Mouse (Mus musculus) G1E (cell line): Measurements from ENCODE around the gene March8. TPM values are rescaled to one million over a fixed set of nuclear protein-coding genes. Genes with fewer than 3 reads are reported as not detected.
A peak's percentile ranks its signal among the peaks of the same experiment; 100 is the strongest.
"Not testable (repeated sequence)": the region's sequence is repeated elsewhere in the genome, so short reads cannot be mapped to it uniquely, and the experiment has no call there.

Experiments
- ATAC-seq: 2 replicates; pipeline ENCODE4 v1.8.0; 2016; ENCODE audit warnings: mild to moderate bottlenecking; ENCODE audit not compliant: insufficient number of reproducible peaks, poor library complexity, low FRiP score, severe bottlenecking; ENCODE audit errors: extremely low read depth
- DNase-seq: peaks from one replicate; pipeline ENCODE4 v3.0.0; 2012; ENCODE audit warnings: low spot score
- H3K27me3 ChIP-seq: 2 replicates; pipeline ENCODE4 v1.6.1; 2012; ENCODE audit warnings: mild to moderate bottlenecking, low read length, inconsistent platforms; ENCODE audit not compliant: insufficient read depth
- H3K36me3 ChIP-seq: replicated peaks from 2 replicates; pipeline ENCODE3; 2012; ENCODE audit warnings: mild to moderate bottlenecking, inconsistent platforms
- H3K4me1 ChIP-seq: 2 replicates; pipeline ENCODE4 v1.6.1; 2012; ENCODE audit warnings: low read depth, low read length, inconsistent platforms, mixed read lengths; ENCODE audit not compliant: insufficient read depth
- H3K4me3 ChIP-seq: 2 replicates; pipeline ENCODE4 v1.5.1; 2012; ENCODE audit warnings: low read depth, mild to moderate bottlenecking, inconsistent platforms, low read length, moderate library complexity, mixed read lengths
- H3K9me3 ChIP-seq: replicated peaks from 2 replicates; pipeline ENCODE4 v1.6.1; 2012; ENCODE audit warnings: inconsistent platforms
- CTCF ChIP-seq: IDR thresholded peaks from 2 replicates; pipeline ENCODE4 v1.5.1; 2012; ENCODE audit warnings: low read depth, low read length, inconsistent platforms, mixed read lengths
- GATA1 ChIP-seq: IDR thresholded peaks from 2 replicates; pipeline ENCODE4 v1.6.1; 2012; ENCODE audit warnings: borderline replicate concordance, low read length, inconsistent platforms, mixed read lengths
- GATA2 ChIP-seq: IDR thresholded peaks from 2 replicates; pipeline ENCODE4 v1.6.1; 2012; ENCODE audit warnings: low read depth, low read length, inconsistent platforms, borderline replicate concordance
- POLR2AphosphoS5 ChIP-seq: IDR thresholded peaks from 2 replicates; pipeline ENCODE4 v1.6.1; 2012; ENCODE audit warnings: low read depth, low read length, inconsistent platforms; ENCODE audit not compliant: insufficient replicate concordance
- TAL1 ChIP-seq: conservative IDR thresholded peaks from 2 replicates; pipeline ENCODE4 v1.6.1; 2012; ENCODE audit warnings: low read depth, low read length, inconsistent platforms, mixed read lengths
- polyA plus RNA-seq: library from polyadenylated mRNA; stranded (reverse); fragments of >175 nt; gene quantifications from 2 replicates; pipeline ENCODE4 v1.2.3, GENCODE M21; 2012
- total RNA-seq, 2 experiments: library from RNA; stranded (forward) in 1 of 2; stranded (reverse) in 1 of 2; fragments of 200-1000 nt in 1 of 2; fragments of >200 nt in 1 of 2; fragmentation: Nextera tagmentation in 1 of 2; gene quantifications; 2 replicates each; pipeline ENCODE4 v1.2.3; 2014 to 2017

The March8 gene
- total and polyA plus RNA-seq, 3 experiments, result 8.8 to 191 (median 53.9) TPM

DNA sequence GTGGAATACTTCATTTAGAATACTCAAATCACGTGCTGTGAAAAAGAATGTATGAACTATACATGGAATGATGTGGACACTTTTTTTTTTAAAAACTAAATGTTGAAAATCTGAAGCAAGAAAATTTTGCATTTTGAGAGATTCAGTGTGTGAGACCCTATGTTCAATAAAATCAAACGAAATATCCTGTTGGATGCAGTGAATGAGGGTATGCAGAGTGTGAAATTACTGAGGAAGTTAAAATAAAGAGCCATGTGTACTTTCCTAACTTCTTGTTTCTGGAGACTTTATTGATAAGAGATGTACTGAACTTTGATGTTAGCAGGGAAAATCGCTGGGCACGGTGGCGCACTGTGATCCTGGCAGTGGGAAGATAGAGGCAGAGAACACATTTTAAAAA lies 1.3 kb downstream of the March8 start:
- no peak overlapping the region for H3K4me3 ChIP-seq
- TF ChIP-seq TAL1 (no peak), GATA1 (no peak), POLR2AphosphoS5 (no peak), CTCF (no peak), GATA2 (no peak)
- no peak for ATAC-seq
- no peaks in the 10 kb centered on the region for H3K9me3 ChIP-seq
- DNase-seq, result no peak
- no peaks in the 10 kb centered on the region for H3K27me3 ChIP-seq
- H3K4me1 ChIP-seq, result peaks cover 22% of the 10 kb centered on the region
- H3K36me3 ChIP-seq, result peaks cover 11% of the 10 kb centered on the region

DNA sequence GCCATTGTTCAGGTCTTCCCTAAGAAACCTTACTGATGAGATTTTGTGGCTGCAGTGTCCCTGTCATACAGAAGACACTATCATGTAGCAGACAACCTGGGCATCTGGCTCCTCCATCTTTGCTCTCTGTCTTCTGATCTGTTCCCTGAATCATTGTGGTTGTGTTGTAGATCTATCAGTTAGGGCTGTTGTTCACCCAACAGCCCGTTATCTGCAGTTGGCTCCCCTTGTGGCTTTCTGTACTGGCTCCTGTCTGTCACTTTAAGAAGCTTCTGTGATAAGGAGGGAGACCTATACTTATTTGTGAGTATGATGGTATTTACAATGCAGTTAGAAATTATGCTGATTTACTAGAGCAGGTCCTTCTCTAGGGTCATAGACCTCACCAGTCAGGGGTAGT lies 2.7 kb downstream of the March8 start:
- no peak for DNase-seq
- no peaks in the 10 kb centered on the region for H3K27me3 ChIP-seq
- TF ChIP-seq GATA2 (no peak), GATA1 (no peak), POLR2AphosphoS5 (no peak), TAL1 (no peak), CTCF (no peak)
- peaks cover 11% of the 10 kb centered on the region for H3K36me3 ChIP-seq
- H3K4me3 ChIP-seq, result no peak overlapping the region
- H3K4me1 ChIP-seq, result peaks cover 22% of the 10 kb centered on the region
- peak; percentile 35 for ATAC-seq
- no peaks in the 10 kb centered on the region for H3K9me3 ChIP-seq

DNA sequence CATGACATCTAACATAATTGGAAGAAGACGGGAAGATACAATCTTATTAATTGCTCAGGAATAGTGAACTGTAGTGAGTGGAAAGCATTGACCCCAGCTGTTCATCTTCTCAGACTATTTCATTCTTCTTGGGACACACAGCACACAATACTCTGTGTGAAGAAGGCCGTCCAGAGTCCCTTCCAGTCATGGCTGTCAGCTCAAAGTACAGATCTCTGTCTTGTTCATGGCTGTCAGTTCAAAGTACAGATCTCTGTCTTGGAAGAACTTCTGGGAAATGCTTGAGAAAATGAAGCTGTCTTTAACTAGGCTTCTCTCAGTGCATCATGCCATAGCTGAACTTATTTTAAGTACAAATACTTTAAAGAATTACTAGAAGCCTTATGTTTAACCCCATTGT lies 10.1 kb downstream of the March8 start:
- ATAC-seq (no peak), DNase-seq (no peak)
- Histone ChIP-seq H3K4me3 (no peak overlapping the region), H3K4me1 (peaks cover 18% of the 10 kb centered on the region), H3K9me3 (no peaks in the 10 kb centered on the region), H3K36me3 (peaks cover 2% of the 10 kb centered on the region), H3K27me3 (no peaks in the 10 kb centered on the region)
- TF ChIP-seq GATA1 (no peak), TAL1 (no peak), CTCF (no peak), GATA2 (no peak), POLR2AphosphoS5 (no peak)

DNA sequence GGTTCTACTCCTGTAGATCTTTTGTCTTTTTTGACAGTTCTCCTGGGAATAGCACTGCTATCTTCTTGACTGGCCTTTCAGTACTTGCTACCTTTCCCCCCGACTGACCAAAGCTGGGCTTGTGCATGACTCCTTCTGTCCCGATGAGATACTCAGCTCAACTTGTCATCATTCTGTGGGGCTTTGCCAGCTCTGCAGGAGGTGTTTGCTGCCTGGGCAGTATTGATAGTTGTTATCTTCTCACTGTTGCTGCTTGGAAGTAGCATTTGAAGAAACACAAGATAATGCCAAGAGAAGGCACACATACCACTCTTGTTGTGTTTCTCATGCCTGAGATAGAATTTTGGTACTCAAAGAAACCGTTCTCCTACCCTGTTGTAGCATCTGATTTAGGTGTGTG lies 12.2 kb downstream of the March8 start:
- no peaks in the 10 kb centered on the region for H3K9me3 ChIP-seq
- TF ChIP-seq GATA1 (no peak), TAL1 (peak; percentile 29; the same call in 1 of the 2 replicates)
- peaks cover 2% of the 10 kb centered on the region for H3K36me3 ChIP-seq
- ATAC-seq (peak; percentile 83), DNase-seq (no peak)
- peaks cover 18% of the 10 kb centered on the region for H3K4me1 ChIP-seq
- H3K27me3 ChIP-seq, result no peaks in the 10 kb centered on the region
- no peak overlapping the region for H3K4me3 ChIP-seq

DNA sequence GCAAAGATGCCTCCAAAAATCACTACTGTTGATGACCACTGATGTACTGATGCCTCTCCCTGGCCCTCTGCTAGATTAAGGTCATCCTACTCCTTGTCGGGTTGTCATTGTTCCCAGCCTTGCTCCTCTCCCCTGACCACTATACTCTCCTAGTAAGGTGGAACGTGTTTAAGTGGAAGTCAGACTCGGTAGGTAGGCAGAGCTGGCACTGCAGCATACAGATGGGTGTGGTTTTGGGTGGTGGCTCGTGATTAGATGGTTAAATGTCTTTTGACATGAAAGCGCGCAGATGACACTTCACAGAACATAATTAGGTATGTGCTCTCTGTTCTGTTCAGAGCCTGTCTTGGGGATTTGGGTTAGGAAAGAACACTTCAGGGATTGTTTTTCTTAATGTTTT lies 12.8 kb downstream of the March8 start:
- H3K27me3 ChIP-seq, result no peaks in the 10 kb centered on the region
- peaks cover 2% of the 10 kb centered on the region for H3K36me3 ChIP-seq
- no peak overlapping the region for H3K4me3 ChIP-seq
- H3K9me3 ChIP-seq, result no peaks in the 10 kb centered on the region
- DNase-seq, result no peak
- peak; percentile 37; the same call in 1 of the 2 replicates for ATAC-seq
- H3K4me1 ChIP-seq, result peaks cover 18% of the 10 kb centered on the region
- TF ChIP-seq CTCF (no peak), GATA1 (no peak), GATA2 (no peak), TAL1 (no peak), POLR2AphosphoS5 (no peak)

DNA sequence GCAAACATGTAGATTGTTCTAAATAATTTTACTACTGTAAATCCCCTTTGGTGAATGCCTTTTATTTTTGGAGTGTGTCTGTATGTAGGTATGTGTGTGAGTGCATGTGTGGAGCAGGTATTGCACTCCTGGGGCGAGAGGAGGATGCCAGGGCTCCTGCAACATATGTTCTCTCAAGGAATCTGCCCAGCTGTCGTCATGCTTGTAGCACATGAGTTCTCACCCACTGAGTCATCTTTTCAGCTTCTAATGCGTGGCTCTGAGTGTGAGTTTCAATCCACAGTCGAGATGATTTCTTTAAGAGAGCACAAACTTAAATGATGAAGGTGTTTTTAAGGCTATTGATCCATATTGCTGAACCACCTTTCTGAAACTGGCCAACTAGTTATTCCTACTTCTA lies 13.7 kb downstream of the March8 start:
- TF ChIP-seq TAL1, result no peak
- no peak overlapping the region for H3K4me3 ChIP-seq
- H3K9me3 ChIP-seq, result no peaks in the 10 kb centered on the region
- H3K27me3 ChIP-seq, result no peaks in the 10 kb centered on the region
- no peak for DNase-seq
- H3K4me1 ChIP-seq, result peaks cover 18% of the 10 kb centered on the region
- no peaks in the 10 kb centered on the region for H3K36me3 ChIP-seq
- ATAC-seq, result no peak

DNA sequence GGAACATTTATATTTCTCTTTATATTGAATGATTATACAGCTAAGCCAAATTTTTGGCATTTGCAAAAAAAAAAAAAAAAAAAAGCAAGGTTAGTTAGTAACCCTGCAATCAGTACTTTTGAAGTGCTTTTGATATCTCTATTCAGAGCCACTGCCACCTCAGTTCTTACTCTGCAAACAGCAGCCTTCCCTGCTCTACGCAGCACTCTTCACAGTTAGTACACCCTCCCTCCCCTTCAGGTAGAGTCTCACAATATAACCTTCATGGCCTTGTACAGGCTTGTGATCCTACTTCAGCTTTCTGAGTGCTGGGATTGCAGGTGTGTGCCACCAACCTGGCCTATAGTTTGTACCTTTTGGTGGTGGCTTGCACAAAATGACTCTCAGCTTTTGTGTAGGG lies 15.6 kb downstream of the March8 start:
- H3K36me3 ChIP-seq, result peaks cover 2% of the 10 kb centered on the region
- TF ChIP-seq CTCF, result no peak
- TF ChIP-seq GATA1, result no peak
- no peak for TF ChIP-seq GATA2
- no peak for TF ChIP-seq TAL1
- TF ChIP-seq POLR2AphosphoS5, result no peak

DNA sequence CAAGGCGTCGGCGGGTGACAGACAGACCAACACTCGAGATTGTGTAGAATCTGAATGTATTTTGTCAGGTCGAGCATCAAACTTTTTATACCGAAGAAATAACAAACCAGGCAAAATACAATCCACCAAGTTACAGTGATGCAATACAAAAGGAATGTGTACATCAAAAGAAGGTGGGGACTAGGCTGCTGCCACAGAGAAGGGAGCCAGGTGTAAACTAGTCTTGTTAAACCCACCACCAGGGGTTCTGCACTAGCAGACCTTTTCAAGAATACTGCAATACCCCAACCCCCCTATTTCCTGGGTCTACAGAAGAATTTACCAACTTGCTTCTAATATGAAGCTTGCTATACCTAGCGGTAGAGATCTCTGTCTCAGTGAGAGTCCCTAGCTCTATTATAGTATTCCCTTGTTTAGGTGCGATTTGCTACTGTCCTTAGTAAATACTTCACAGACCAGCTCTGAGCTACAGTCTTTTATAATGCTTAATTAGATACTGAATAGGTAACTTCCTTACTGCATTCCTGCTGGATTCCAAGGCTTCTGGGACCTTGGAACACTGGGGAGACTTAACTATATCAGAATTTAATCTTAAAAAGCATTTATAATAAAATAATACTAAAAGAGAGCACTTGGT lies 18.6 kb downstream of the March8 start:
- not testable (repeated sequence) for DNase-seq, ATAC-seq

More for the DNA sequence above, 15.6 kb downstream of the March8 start:
- H3K27me3 ChIP-seq, result no peaks in the 10 kb centered on the region
- ATAC-seq, result no peak
- H3K4me1 ChIP-seq, result peaks cover 18% of the 10 kb centered on the region
- no peak for DNase-seq
- no peak overlapping the region for H3K4me3 ChIP-seq
- no peaks in the 10 kb centered on the region for H3K9me3 ChIP-seq

More for the DNA sequence above, 18.6 kb downstream of the March8 start:
- not testable (repeated sequence) for H3K4me3 ChIP-seq, H3K9me3 ChIP-seq, H3K4me1 ChIP-seq, H3K36me3 ChIP-seq, H3K27me3 ChIP-seq
